Mouse (Mus musculus) hindbrain, embryonic 12.5 days (tissue): Measurements from ENCODE around the gene Cenpm. TPM values are rescaled to one million over a fixed set of nuclear protein-coding genes. Genes with fewer than 3 reads are reported as not detected.

Source experiments
- ATAC-seq: fragments of 200-750 bp; cut with Nextera tagmentation; 2 replicates; pipeline ENCODE4 v1.8.0; 2017; ENCODE audit warnings: moderate TSS enrichment; ENCODE audit not compliant: low FRiP score
- H3K27ac ChIP-seq: fragments of 300-500 bp; sonication (generic); 2 replicates; pipeline ENCODE4 v1.5.1; 2016; ENCODE audit warnings: mild to moderate bottlenecking
- H3K27me3 ChIP-seq: fragments of 300-500 bp; sonication (generic); 2 replicates; pipeline ENCODE4 v1.6.1; 2016; ENCODE audit warnings: mild to moderate bottlenecking
- H3K36me3 ChIP-seq: fragments of 300-500 bp; sonication (generic); 2 replicates; pipeline ENCODE4 v1.6.1; 2016; ENCODE audit warnings: mild to moderate bottlenecking
- H3K4me1 ChIP-seq: fragments of 300-500 bp; sonication (generic); 2 replicates; pipeline ENCODE4 v1.6.1; 2016
- H3K4me2 ChIP-seq: fragments of 300-500 bp; sonication (generic); replicated peaks from 2 replicates; pipeline ENCODE4 v1.6.1; 2016; ENCODE audit warnings: mild to moderate bottlenecking
- H3K4me3 ChIP-seq: fragments of 300-500 bp; sonication (generic); 2 replicates; pipeline ENCODE4 v1.5.1; 2016; ENCODE audit warnings: mild to moderate bottlenecking
- H3K9ac ChIP-seq: fragments of 300-500 bp; sonication (generic); 2 replicates; pipeline ENCODE4 v1.6.1; 2016; ENCODE audit warnings: mild to moderate bottlenecking, moderate library complexity
- H3K9me3 ChIP-seq: fragments of 300-500 bp; sonication (generic); replicated peaks from 2 replicates; pipeline ENCODE4 v1.6.1; 2016; ENCODE audit warnings: mild to moderate bottlenecking
- WGBS: fragments of 180-500 bp; shearing (Covaris S2); methylation state at CpG from one replicate; pipeline ENCODE4 v1.1.7; 2016; 5-methylcytosine and 5-hydroxymethylcytosine counted together
- microRNA counts: library from miRNA; unstranded; fragments of <30 nt; microRNA quantifications from one replicate; lab custom pipeline; 2017
- microRNA-seq: library from miRNA; unstranded; fragments of <30 nt; microRNA quantifications from one replicate; pipeline ENCODE4, GENCODE M21; 2017
- polyA plus RNA-seq: library from polyadenylated mRNA; unstranded; fragments of >200 nt; fragmentation: Nextera tagmentation; extraction: Ambion mirVana; gene quantifications from 2 replicates; pipeline ENCODE4 v1.2.1, GENCODE M21; 2016

Cenpm gene
- polyA plus RNA-seq, 1 experiment from 2014 or later, result 51.1 TPM

DNA sequence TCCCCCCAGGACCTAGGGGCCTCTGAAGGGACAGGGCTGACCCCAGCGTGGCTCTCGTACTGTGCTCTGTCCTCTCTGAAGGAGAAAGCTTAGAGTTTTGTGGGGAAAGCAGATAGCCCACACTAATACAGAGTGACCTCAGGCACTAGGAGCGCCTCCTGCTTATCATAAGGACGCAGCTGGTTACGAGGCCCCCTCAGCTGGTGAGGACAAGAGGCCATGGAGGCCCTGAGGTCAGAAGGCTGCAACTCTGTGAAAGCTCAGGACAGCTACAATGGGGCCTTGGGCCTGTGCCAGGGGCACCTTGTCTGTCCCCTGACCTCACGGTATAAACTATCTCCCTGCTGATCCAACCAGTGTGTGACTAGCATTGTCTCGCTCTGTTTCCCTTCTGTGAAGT, 60.4 kb downstream of the Cenpm start:
- Histone ChIP-seq H3K4me3 (no peak overlapping the region), H3K9me3 (peaks cover 6% of the 10 kb centered on the region; the same call in 1 of the 2 replicates), H3K27ac (no peak overlapping the region), H3K4me1 (no peaks in the 10 kb centered on the region), H3K36me3 (peaks cover 99% of the 10 kb centered on the region), H3K4me2 (no peak overlapping the region), H3K9ac (no peak overlapping the region), H3K27me3 (no peaks in the 10 kb centered on the region)
- WGBS, result 78% methylated on average over 7 of the region's 7 CpGs
- ATAC-seq, result no peak

MicroRNAs encoded within 50 kb of the gene (microRNA counts, 519-probe panel; counts per million panel counts)
- microRNA mmu-miR-33 (lab: Ali Mortazavi, UCI), result 3,169 counts per million, percentile 71 among the panel's probes with 10 or more counts

Small RNA genes within 50 kb of the gene (microRNA-seq; reads per million reads assigned to microRNA genes)
- 93.8 reads per million, percentile 44 among the genes with 10 or more reads in this experiment for gene Mir33

Other genes starting within 250 kb of the Cenpm start
- gene Desi1, start 210.9 kb downstream of the Cenpm start, polyA plus RNA-seq, result 41.4 and 42.3 TPM in 2 replicates
- gene Snu13, start 197.2 kb downstream of the Cenpm start, polyA plus RNA-seq, result 169 and 192 TPM in 2 replicates
- gene 4930407I10Rik, start 185.6 kb downstream of the Cenpm start, polyA plus RNA-seq, result not detected in 2 replicates
- 0.14 TPM in 1 of 2 replicates, not detected in the other for gene Mei1, start 174.8 kb downstream of the Cenpm start, polyA plus RNA-seq
- 17.0 and 17.1 TPM in 2 replicates for gene Ccdc134, start 116.8 kb downstream of the Cenpm start, polyA plus RNA-seq
- gene Srebf2, start 97.6 kb downstream of the Cenpm start, polyA plus RNA-seq, result 230 and 244 TPM in 2 replicates
- gene Shisa8, start 31.9 kb downstream of the Cenpm start, polyA plus RNA-seq, result 1.6 and 1.7 TPM in 2 replicates
- gene Tnfrsf13c, start 20.4 kb downstream of the Cenpm start, polyA plus RNA-seq, result 0.18 and 0.34 TPM in 2 replicates
- gene 1500009C09Rik, start 7.6 kb upstream of the Cenpm start, polyA plus RNA-seq, result 1.3 and 1.6 TPM in 2 replicates
- gene Sept3, start 30.1 kb upstream of the Cenpm start, polyA plus RNA-seq, result 234 and 254 TPM in 2 replicates
- gene Wbp2nl, start 54.2 kb upstream of the Cenpm start, polyA plus RNA-seq, result not detected in 2 replicates
- gene Naga, start 94.2 kb upstream of the Cenpm start, polyA plus RNA-seq, result 26.7 and 29.7 TPM in 2 replicates
- 5.3 and 6.2 TPM in 2 replicates for gene Pheta2, start 94.2 kb upstream of the Cenpm start, polyA plus RNA-seq
- 250 and 259 TPM in 2 replicates for gene Smdt1, start 94.2 kb upstream of the Cenpm start, polyA plus RNA-seq
- 266 and 295 TPM in 2 replicates for gene Ndufa6, start 109.6 kb upstream of the Cenpm start, polyA plus RNA-seq
- 4.0 and 4.8 TPM in 2 replicates for gene Cyp2d22, start 135.5 kb upstream of the Cenpm start, polyA plus RNA-seq
- not detected in 2 replicates for gene Cyp2d11, start 149.3 kb upstream of the Cenpm start, polyA plus RNA-seq
- gene Cyp2d10, start 162.4 kb upstream of the Cenpm start, polyA plus RNA-seq, result not detected in 2 replicates
- gene Cyp2d9, start 188.7 kb upstream of the Cenpm start, polyA plus RNA-seq, result not detected in 2 replicates